Mouse (Mus musculus) megakaryocyte-erythroid progenitor cell, adult 5 weeks (primary cell): ENCODE data around the gene Meltf. TPM values are rescaled to one million over a fixed set of nuclear protein-coding genes. Genes with fewer than 3 reads are reported as not detected.

Experiments
- polyA plus RNA-seq: library from polyadenylated mRNA; stranded (reverse); fragments of >175 nt; gene quantifications from 2 replicates; pipeline ENCODE4 v1.2.3, GENCODE M21; 2012

Gene Meltf
- 0.05 TPM in 1 of 2 replicates, not detected in the other for polyA plus RNA-seq

GRCm38 (mm10) chr16:31878573-31879257, at the start of gene Meltf:
Gene Meltf (plus strand): TSS chr16:31878810.

GRCm38 (mm10) chr16:31933751-31934549, 55.3 kb downstream of the Meltf start, which contains the start of gene Pigz:
Gene Pigz (plus strand): TSS chr16:31933851.

GRCm38 (mm10) chr16:31948345-31948774, 69.8 kb downstream of the Meltf start, which contains the start of the genes 0610012G03Rik and Ncbp2:
Gene 0610012G03Rik (minus strand): TSS chr16:31948494.
Gene Ncbp2 (plus strand): TSS chr16:31948513.

Other genes starting within 250 kb of the Meltf start
- 7.7 and 11.2 TPM in 2 replicates for gene Dlg1, start 215.4 kb upstream of the Meltf start, polyA plus RNA-seq
- gene Pigz, start 55.0 kb downstream of the Meltf start, polyA plus RNA-seq: 0.05 TPM in 1 of 2 replicates, not detected in the other
- gene 0610012G03Rik, start 69.7 kb downstream of the Meltf start, polyA plus RNA-seq: 67.5 and 68.0 TPM in 2 replicates
- 79.6 and 109 TPM in 2 replicates for gene Ncbp2, start 69.7 kb downstream of the Meltf start, polyA plus RNA-seq
- gene Senp5, start 124.5 kb downstream of the Meltf start, polyA plus RNA-seq: 3.0 and 3.1 TPM in 2 replicates
- gene Pak2, start 200.5 kb downstream of the Meltf start, polyA plus RNA-seq: 36.0 and 45.3 TPM in 2 replicates
- 37.7 and 38.6 TPM in 2 replicates for gene Pigx, start 220.9 kb downstream of the Meltf start, polyA plus RNA-seq
- gene Cep19, start 221.0 kb downstream of the Meltf start, polyA plus RNA-seq: 4.1 and 6.0 TPM in 2 replicates